Mouse (Mus musculus) cerebellum, adult 2 months (tissue): ENCODE data around the gene Bcas3.

Experiments
- CTCF ChIP-seq: fragments of 200-500 bp; IDR thresholded peaks from 2 replicates; pipeline ENCODE4 v1.5.1; 2011; ENCODE audit warnings: low read depth, mild to moderate bottlenecking, control low read depth, low read length, moderate library complexity, borderline replicate concordance; ENCODE audit not compliant: insufficient read depth
- POLR2A ChIP-seq: fragments of 200-500 bp; IDR thresholded peaks from 2 replicates; pipeline ENCODE4 v1.6.1; 2011; ENCODE audit warnings: low read length, control low read depth, borderline replicate concordance; ENCODE audit not compliant: insufficient read depth

- TF ChIP-seq CTCF, result no peak
- no peak for TF ChIP-seq POLR2A
These were observed 101.3 kb downstream of the Bcas3 start for GRCm38 (mm10) chr11:85454305-85454682.
